Mouse (Mus musculus): ENCODE measurements at regions not wholly inside any gene's neighbourhood (a gene's known extent, or its start where the extent isn't known, plus 50 kb on each side); places are given as distances from the start of the nearest gene placed in this dataset.

DNA sequence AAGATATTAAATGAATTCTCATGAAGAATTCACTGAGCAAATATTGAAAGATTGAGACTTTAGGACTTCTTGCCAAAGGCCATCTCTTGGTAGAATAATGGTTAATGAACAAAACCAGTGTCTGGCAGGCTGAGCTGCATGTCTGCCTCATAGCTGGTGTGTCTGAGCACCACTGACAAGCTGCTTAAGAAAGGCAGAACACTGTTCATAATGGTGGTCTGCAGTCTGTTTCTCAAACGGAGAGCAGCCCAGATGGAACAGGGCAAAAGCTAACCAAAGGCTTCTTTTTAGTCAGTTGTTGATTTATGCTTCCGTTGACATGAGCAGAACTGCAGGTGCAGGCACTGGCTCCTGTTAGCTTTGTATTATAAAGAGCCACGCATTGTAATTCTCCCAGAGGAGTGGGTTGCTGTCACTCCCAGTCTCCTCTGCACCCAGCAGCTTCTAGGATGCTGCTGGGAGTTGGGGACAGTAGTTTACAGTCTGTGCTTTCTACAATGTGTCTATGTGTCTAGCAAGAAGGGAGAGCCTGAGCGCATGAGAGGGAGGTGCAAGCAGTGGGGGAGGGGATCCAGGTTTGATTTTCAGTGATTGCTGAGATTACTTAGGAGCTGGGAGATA is 1084.2 kb upstream of the Luzp2 start:
- peaks cover 6% of the 10 kb centered on the region for H3K4me1 ChIP-seq (replicated peaks)
- peak overlapping the region; percentile 72 for H3K27ac ChIP-seq
- no peak overlapping the region for H3K9ac ChIP-seq (replicated peaks)
- no peaks in the 10 kb centered on the region for H3K36me3 ChIP-seq
- no peaks in the 10 kb centered on the region for H3K9me3 ChIP-seq
- H3K4me2 ChIP-seq (replicated peaks), result peak overlapping the region; percentile 22; the same call in 1 of the 2 replicates
- H3K27me3 ChIP-seq, result no peaks in the 10 kb centered on the region
- peak; percentile 71 for ATAC-seq
- 40% methylated on average over 4 of the region's 4 CpGs for WGBS
- H3K4me3 ChIP-seq (replicated peaks), result no peak overlapping the region

Measured in midbrain, embryonic 13.5 days (tissue).